Mouse (Mus musculus) stomach, postnatal 0 days (tissue): Measurements from ENCODE around the gene Neurl4. TPM values are rescaled to one million over a fixed set of nuclear protein-coding genes. Genes with fewer than 3 reads are reported as not detected.

Experiments used
- ATAC-seq: fragments of 200-750 bp; cut with Nextera tagmentation; 2 replicates; pipeline ENCODE4 v1.8.0; 2017; ENCODE audit not compliant: low FRiP score, low TSS enrichment
- DNase-seq: peaks from one replicate; pipeline ENCODE4 v3.0.0-alpha.2; 2016; ENCODE audit warnings: low spot score
- H3K27ac ChIP-seq: fragments of 300-500 bp; sonication (generic); replicated peaks from 2 replicates; pipeline ENCODE4 v1.5.1; 2014; ENCODE audit warnings: mild to moderate bottlenecking, control low read depth
- H3K27me3 ChIP-seq: fragments of 300-500 bp; sonication (generic); 2 replicates; pipeline ENCODE4 v1.6.1; 2014; ENCODE audit warnings: low read length; ENCODE audit not compliant: control insufficient read depth, insufficient read depth
- H3K36me3 ChIP-seq: fragments of 300-500 bp; sonication (generic); 2 replicates; pipeline ENCODE4 v1.6.1; 2014; ENCODE audit warnings: low read length, mixed read lengths; ENCODE audit not compliant: control insufficient read depth, insufficient read depth
- H3K4me1 ChIP-seq: fragments of 300-500 bp; sonication (generic); replicated peaks from 2 replicates; pipeline ENCODE4 v1.6.1; 2014; ENCODE audit warnings: antibody characterized with exemption; ENCODE audit not compliant: control insufficient read depth, insufficient read depth
- H3K4me2 ChIP-seq: fragments of 300-500 bp; sonication (generic); replicated peaks from 2 replicates; pipeline ENCODE4 v1.6.1; 2014; ENCODE audit warnings: low read depth, mild to moderate bottlenecking, control low read depth, moderate library complexity
- H3K4me3 ChIP-seq: fragments of 300-500 bp; sonication (generic); 2 replicates; pipeline ENCODE4 v1.5.1; 2014; ENCODE audit warnings: low read depth, low read length, control low read depth
- H3K9ac ChIP-seq: fragments of 300-500 bp; sonication (generic); 2 replicates; pipeline ENCODE4 v1.6.1; 2014; ENCODE audit warnings: mild to moderate bottlenecking, low read length, control low read depth, mixed read lengths
- H3K9me3 ChIP-seq: fragments of 300-500 bp; sonication (generic); 2 replicates; pipeline ENCODE4 v1.6.1; 2016; ENCODE audit warnings: low read length; ENCODE audit not compliant: control insufficient read depth
- CTCF ChIP-seq: IDR thresholded peaks from 2 replicates; pipeline ENCODE4 v1.5.1; 2016; ENCODE audit warnings: antibody characterized with exemption, low read depth, mild to moderate bottlenecking, moderate library complexity
- EP300 ChIP-seq: optimal IDR thresholded peaks from 2 replicates; pipeline ENCODE3; 2016; ENCODE audit warnings: antibody characterized with exemption
- WGBS: fragments of 180-500 bp; shearing (Covaris S2); extraction: QIAGEN DNeasy Blood & Tissue Kit; methylation state at CpG from one replicate; pipeline ENCODE4 v1.1.7; 2014; 5-methylcytosine and 5-hydroxymethylcytosine counted together
- polyA plus RNA-seq: library from polyadenylated mRNA; unstranded; fragments of >200 nt; fragmentation: Nextera tagmentation; extraction: Ambion mirVana; gene quantifications from 2 replicates; pipeline ENCODE4 v1.2.1, GENCODE M21; 2015

Neurl4 gene
- polyA plus RNA-seq, 1 experiment from 2014 or later = 2.3 TPM

DNA sequence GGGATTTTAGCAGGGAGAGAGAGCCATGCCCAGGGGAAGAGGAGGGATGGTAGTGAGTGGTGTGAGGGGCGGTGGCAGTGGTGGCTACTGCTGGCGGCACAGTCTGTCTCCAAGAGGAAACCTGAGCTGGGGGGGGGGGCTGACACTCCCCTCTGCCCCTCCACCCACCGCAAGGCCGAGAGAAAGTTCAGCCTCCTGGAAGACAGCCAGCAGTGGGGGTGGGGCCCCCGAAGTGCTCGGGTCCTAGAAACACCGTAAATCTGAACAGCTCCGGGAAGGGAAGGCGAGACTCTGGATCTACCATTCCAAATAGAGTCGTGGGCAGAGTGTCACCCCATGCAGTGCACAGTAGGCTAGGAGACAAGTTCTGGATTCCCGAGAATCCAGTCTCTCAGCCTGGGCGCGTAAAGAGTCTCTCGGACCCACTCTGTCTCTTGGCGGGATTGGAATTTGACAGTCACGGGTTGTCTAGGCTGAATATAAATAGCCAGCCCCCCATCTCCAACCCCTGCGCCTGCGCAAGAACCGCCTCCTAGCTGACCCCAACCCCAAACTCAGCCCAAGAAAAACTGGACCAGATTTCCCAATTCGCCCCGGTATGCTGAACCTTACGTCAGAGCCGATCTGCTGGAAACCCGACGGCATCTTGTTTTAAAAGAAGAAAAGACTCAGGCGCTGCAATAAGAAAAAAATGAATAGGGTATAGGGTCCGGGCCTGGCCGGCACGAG, 46.6 kb downstream of the Neurl4 start:
- DNase-seq (peak; percentile 51), ATAC-seq (peak; percentile 39; the same call in 1 of the 2 replicates)
- H3K4me2 ChIP-seq = peak overlapping the region; percentile 66
- 5% methylated on average over 28 of the region's 29 CpGs for WGBS
- H3K27me3 ChIP-seq = no peaks in the 10 kb centered on the region
- H3K36me3 ChIP-seq = peaks cover 3% of the 10 kb centered on the region; the same call in 1 of the 2 replicates
- no peaks in the 10 kb centered on the region for H3K9me3 ChIP-seq
- peak overlapping the region; percentile 49 for H3K4me3 ChIP-seq
- H3K4me1 ChIP-seq = no peaks in the 10 kb centered on the region
- no peak for TF ChIP-seq CTCF
- TF ChIP-seq EP300 = no peak
- peak overlapping the region; percentile 63 for H3K9ac ChIP-seq
- peak overlapping the region; percentile 89 for H3K27ac ChIP-seq

DNA sequence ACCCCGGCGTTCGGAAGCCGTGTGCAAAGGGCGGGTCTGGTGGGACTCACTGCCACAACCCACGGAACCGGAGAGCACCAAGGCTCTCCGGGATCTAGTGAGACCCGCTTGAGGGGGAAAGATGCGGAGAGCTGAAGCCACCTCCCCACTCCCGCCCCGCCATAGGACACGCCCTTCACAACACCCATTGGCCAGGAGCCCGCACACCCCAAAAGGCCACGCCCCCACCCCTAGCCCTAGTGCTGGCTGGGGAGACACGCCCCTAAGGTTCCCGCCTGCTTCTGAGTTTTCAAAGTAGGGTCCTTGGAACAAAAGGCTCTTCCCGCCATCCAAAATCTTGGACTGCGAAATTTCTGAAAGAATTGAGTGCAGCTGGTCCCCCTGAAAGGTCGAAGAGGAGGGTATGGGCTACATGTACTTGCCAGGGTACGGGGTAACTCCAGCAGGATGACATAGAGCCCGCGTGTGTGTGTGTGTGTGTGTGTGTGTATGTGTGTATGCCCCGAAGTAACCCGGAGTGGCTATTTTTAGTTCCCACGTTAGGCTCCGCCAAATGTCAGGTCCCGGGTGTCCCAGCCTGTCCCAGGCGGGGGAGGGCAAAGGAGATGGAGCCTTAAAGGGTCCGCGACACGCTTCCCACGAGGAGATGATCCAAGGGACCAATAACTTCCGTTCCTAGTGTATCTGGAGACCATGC, 47.3 kb downstream of the Neurl4 start, which contains the start of gene Slc2a4:
Gene Slc2a4 (minus strand): TSS at position 123 of the 697 bp plus-strand sequence.
- H3K9ac ChIP-seq = peak within 1 kb of the TSS; percentile 63
- under 1% methylated on average over 34 of the region's 34 CpGs for WGBS
- DNase-seq = peak; percentile 95
- no peaks in the 10 kb centered on the region for H3K27me3 ChIP-seq
- peak within 1 kb of the TSS; percentile 49 for H3K4me3 ChIP-seq
- peak within 1 kb of the TSS; percentile 66 for H3K4me2 ChIP-seq
- H3K36me3 ChIP-seq = peaks cover 3% of the 10 kb centered on the region; the same call in 1 of the 2 replicates
- TF ChIP-seq CTCF (no peak), EP300 (no peak)
- peak within 1 kb of the TSS; percentile 89 for H3K27ac ChIP-seq
- peak; percentile 91 for ATAC-seq
- no peaks in the 10 kb centered on the region for H3K9me3 ChIP-seq
- H3K4me1 ChIP-seq = no peaks in the 10 kb centered on the region

- peak overlapping the region; percentile 49 for H3K4me3 ChIP-seq
- ATAC-seq (peak; percentile 58), DNase-seq (peak; percentile 90)
- H3K27ac ChIP-seq = peak overlapping the region; percentile 89
- WGBS = 0% methylated on average over 14 of the region's 14 CpGs
- no peak overlapping the region for H3K9ac ChIP-seq
- peaks cover 3% of the 10 kb centered on the region; the same call in 1 of the 2 replicates for H3K36me3 ChIP-seq
- H3K4me2 ChIP-seq = peak overlapping the region; percentile 66
- H3K27me3 ChIP-seq = no peaks in the 10 kb centered on the region
- TF ChIP-seq EP300 (no peak), CTCF (peak; percentile 97)
- no peaks in the 10 kb centered on the region for H3K9me3 ChIP-seq
- H3K4me1 ChIP-seq = no peaks in the 10 kb centered on the region
These were observed 47.9 kb downstream of the Neurl4 start for GRCm38 (mm10) chr11:69948763-69949150.

- Histone ChIP-seq H3K27ac (no peak overlapping the region), H3K9me3 (no peaks in the 10 kb centered on the region), H3K36me3 (no peaks in the 10 kb centered on the region), H3K4me2 (no peak overlapping the region), H3K4me1 (no peaks in the 10 kb centered on the region), H3K4me3 (no peak overlapping the region), H3K9ac (no peak overlapping the region), H3K27me3 (no peaks in the 10 kb centered on the region)
- peak; percentile 55 for TF ChIP-seq CTCF
- TF ChIP-seq EP300 = no peak
- 45% methylated on average over 4 of the region's 4 CpGs for WGBS
- DNase-seq (peak; percentile 49), ATAC-seq (no peak)
These were observed 50.1 kb downstream of the Neurl4 start for GRCm38 (mm10) chr11:69950807-69951459.

DNA sequence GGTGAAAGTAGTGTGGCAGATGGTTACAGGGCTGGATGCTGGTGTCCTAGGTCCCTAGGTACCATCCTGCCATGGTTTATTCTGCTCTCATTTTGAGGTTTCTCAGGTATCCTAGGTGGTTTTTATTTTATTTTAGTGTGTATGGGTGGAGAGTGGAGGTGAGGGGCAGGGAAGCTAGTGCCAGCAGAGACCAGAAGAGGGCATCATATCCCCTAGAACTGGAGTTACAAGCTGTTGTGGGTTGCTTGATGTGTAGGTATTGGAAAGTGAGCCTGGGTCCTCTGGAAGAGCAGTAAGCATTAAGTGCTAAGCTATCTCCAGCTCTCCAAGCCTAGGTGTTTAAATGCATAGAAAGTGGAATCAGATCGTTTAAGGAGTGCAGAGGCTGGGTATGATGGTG, 51.4 kb downstream of the Neurl4 start:
- DNase-seq (no peak), ATAC-seq (no peak)
- TF ChIP-seq EP300 (no peak), CTCF (peak; percentile 60)
- Histone ChIP-seq H3K27ac (no peak overlapping the region), H3K9me3 (no peaks in the 10 kb centered on the region), H3K9ac (no peak overlapping the region), H3K4me2 (no peak overlapping the region), H3K4me1 (no peaks in the 10 kb centered on the region), H3K4me3 (no peak overlapping the region), H3K27me3 (no peaks in the 10 kb centered on the region), H3K36me3 (no peaks in the 10 kb centered on the region)
- 47% methylated on average over 1 of the region's 1 CpGs for WGBS
